Mouse (Mus musculus) testis, adult 10 weeks (tissue): ENCODE data around the gene Eda. TPM values are rescaled to one million over a fixed set of nuclear protein-coding genes. Genes with fewer than 3 reads are reported as not detected.

Experiments
- polyA plus RNA-seq: library from polyadenylated mRNA; stranded (reverse); fragments of 350-450 nt; fragmentation: Illumina TruSeq; extraction: RNeasy Lipid Tissue Mini Kit (QIAGEN cat#74804); gene quantifications from one replicate; pipeline ENCODE4 v1.2.3, GENCODE M21; 2014; ENCODE audit warnings: low read depth, low replicate concordance

Eda gene
- polyA plus RNA-seq, result 0.63 TPM

DNA sequence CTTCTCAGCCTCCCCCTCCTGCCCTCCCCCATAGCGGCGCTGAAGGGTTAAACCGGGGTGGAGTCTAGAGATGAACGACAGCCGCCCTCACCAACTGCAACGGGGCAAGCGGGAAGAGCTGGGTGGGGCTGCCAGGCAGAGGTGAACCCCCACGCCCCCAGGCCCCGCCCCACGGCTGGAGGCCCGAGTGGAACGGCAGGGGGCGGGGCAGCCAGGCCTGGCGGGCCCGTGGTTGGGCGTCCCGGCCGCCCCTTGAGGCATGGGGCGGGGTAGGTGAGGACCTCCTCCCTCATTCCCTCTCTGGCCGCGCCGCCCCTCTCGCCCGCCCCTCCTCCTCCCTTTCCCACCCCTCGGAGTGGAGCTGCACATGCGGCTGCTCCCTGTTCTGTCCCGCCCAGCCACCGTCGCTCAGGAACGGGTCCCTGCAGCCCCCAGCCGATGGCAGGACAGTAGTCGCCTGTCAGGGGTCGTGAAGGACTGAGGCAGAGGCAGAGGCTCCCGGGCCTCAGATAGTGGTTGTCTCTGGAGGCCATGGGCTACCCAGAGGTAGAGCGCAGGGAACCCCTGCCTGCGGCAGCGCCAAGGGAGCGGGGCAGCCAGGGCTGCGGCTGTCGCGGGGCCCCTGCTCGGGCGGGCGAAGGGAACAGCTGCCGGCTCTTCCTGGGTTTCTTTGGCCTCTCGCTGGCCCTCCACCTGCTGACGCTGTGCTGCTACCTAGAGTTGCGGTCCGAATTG, at the start of gene Eda:
Eda (plus strand) TSS at position 357 of the 735 bp plus-strand sequence.

DNA sequence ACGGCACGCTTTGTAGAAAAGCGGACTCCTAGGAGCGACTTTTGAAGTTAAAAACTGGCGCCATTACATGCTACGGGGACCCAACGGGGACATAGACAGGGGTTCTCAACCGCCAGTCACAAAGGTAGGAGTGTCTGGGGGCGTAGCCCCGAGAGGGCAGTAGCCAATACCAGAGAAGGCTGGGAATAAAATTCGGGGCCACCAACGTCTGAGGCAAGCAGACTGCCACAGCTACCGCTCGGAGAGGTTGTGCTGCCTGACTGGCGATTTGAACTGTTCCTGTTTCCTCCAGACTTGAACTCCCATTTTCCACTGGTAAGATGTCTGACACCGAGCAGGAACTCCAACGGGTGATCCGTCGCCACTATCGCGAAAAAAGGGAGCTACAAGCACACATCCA, 453.3 kb downstream of the Eda start, which contains the start of gene Otud6a:
Otud6a (plus strand) TSS at position 321 of the 400 bp plus-strand sequence.

DNA sequence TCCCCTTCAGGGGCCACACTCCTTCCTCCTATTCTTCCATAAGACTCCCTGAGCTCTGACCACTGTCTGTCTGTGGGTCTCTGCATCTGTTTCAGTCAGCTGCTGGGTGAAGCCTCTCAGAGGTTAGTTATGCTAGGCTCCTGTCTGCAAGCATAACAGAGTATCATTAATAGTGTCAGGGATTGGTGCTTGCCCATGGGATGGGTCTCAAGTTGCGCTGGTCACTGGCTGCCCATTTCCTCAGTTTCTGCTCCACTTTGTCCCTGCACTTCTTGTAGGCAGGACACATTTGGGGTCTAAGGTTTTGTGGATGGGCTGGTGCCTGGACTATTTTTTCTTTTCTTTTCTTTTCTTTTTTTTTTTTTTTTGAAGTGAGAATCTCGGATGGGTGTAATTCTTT, 467.2 kb downstream of the Eda start, which contains the start of gene Awat2:
Awat2 (minus strand) TSS at position 101 of the 400 bp plus-strand sequence.

Other genes with a start within 250 kb of the Eda start
- gene Tmem28, start 154.6 kb upstream of the Eda start, polyA plus RNA-seq, result 0.07 TPM